In genomic region chr3:146778451-146778850, GRCm38 (mm10) we compare ENCODE assay signal across 21 mouse cellular contexts. TPM values are rescaled to one million over a fixed set of nuclear protein-coding genes. Genes with fewer than 3 reads are reported as not detected.
DNase-seq lines count a peak whose midpoint lies in the region; ATAC-seq and TF ChIP-seq lines count a peak whose summit lies in the region.
"Had no signal": no experiment of that assay in that cellular context is flagged by ENCODE, and none has a peak within 500 bp of the region (broad histone marks: within the 10 kb centered on the region; RNA-seq: fewer than 3 reads in every experiment).

No protein-coding gene starts in this region.

- peak overlapping the region; percentile 15; the same call in 1 of the 2 replicates for H3K27ac ChIP-seq in heart, adult 2 months
- H3K27ac ChIP-seq in heart, postnatal 0 days (ENCODE audit: low read depth) = no peak overlapping the region; the same call in 1 of the 2 replicates
- no peak overlapping the region; the same call in 1 of the 2 replicates for H3K27ac ChIP-seq in liver, postnatal 0 days (ENCODE audit: low read depth)
- H3K27ac ChIP-seq: embryonic facial prominence, embryonic 13.5 days; forebrain, embryonic 12.5 days; hindbrain, embryonic 12.5 days had no signal

- TF ChIP-seq POLR2A in heart, adult 2 months (IDR thresholded peaks at IDR 0.05; ENCODE audit: insufficient read depth, low read depth, low read length) = no peak

- WGBS in heart, adult 2 months = 54% methylated on average over 2 of the region's 2 CpGs
- WGBS in heart, postnatal 0 days = 58% methylated on average over 2 of the region's 2 CpGs
- 61% methylated on average over 2 of the region's 2 CpGs for WGBS in liver, postnatal 0 days (ENCODE audit: insufficient replicate concordance)

- no peak overlapping the region; the same call in 1 of the 2 replicates for H3K4me3 ChIP-seq in heart, adult 2 months
- H3K4me3 ChIP-seq in heart, postnatal 0 days (ENCODE audit: low read depth, low read length) = no peak overlapping the region
- H3K4me3 ChIP-seq in liver, postnatal 0 days (ENCODE audit: low read depth, low read length) = no peak overlapping the region
- H3K4me3 ChIP-seq: embryonic facial prominence, embryonic 13.5 days; forebrain, embryonic 12.5 days; heart, embryonic 12.5 days; hindbrain, embryonic 12.5 days had no signal

- no peak for TF ChIP-seq CTCF in heart, adult 2 months (IDR thresholded peaks at IDR 0.05)
- no peak for TF ChIP-seq CTCF in heart, postnatal 0 days (IDR thresholded peaks at IDR 0.05; ENCODE audit: low read depth)
- TF ChIP-seq CTCF in liver, postnatal 0 days (IDR thresholded peaks at IDR 0.05; ENCODE audit: low read depth) = no peak

- DNase-seq in heart, adult 2 months = no peak
- DNase-seq in heart, postnatal 25 days (ENCODE audit: low spot score) = no peak
- DNase-seq in heart, postnatal 0 days (ENCODE audit: low spot score) = no peak
- DNase-seq in heart, postnatal 14 days = no peak
- DNase-seq in liver, postnatal 0 days = no peak
- DNase-seq in liver = no peak
- DNase-seq in urinary bladder, adult 2 months (ENCODE audit: low spot score) = no peak
- DNase-seq: adrenal gland, postnatal 14 days; cerebellum, adult 18-20 months; cerebellum, adult 9-11 months; cerebellum, postnatal 36 days; gastrocnemius, postnatal 25 days; heart, postnatal 4 days had no signal

- peaks cover 6% of the 10 kb centered on the region for H3K79me2 ChIP-seq in heart, adult 2 months (replicated peaks; ENCODE audit: control insufficient read depth, insufficient read depth, low read length)

- H3K4me2 ChIP-seq in heart, postnatal 0 days (ENCODE audit: low read depth, low read length) = 0 out of 2 replicates have a peak overlapping the region, but pooled peaks have one; percentile 1
- no peak overlapping the region for H3K4me2 ChIP-seq in liver, postnatal 0 days (ENCODE audit: low read depth, low read length)
- H3K4me2 ChIP-seq: embryonic facial prominence, embryonic 13.5 days; forebrain, embryonic 12.5 days; heart, embryonic 12.5 days; hindbrain, embryonic 12.5 days had no signal

- intact Hi-C loops in heart, adult 2 months (cut with DNase I) = no loop called here
- intact Hi-C loops in heart, postnatal 25 days (cut with DNase I) = no loop called here
- intact Hi-C loops in heart, postnatal 14 days (cut with DNase I) = no loop called here

- H3K36me3 ChIP-seq in heart, adult 2 months (ENCODE audit: control insufficient read depth, insufficient read depth, low read length) = peaks cover 2% of the 10 kb centered on the region; the same call in 1 of the 2 replicates
- H3K36me3 ChIP-seq in heart, postnatal 0 days (replicated peaks; ENCODE audit: control insufficient read depth, insufficient read depth, low read length) = 0 out of 2 replicates have a peak, but pooled peaks cover 2% of the 10 kb centered on the region
- H3K36me3 ChIP-seq in liver, postnatal 0 days (replicated peaks; ENCODE audit: insufficient read depth, low read length) = no peaks in the 10 kb centered on the region
- H3K36me3 ChIP-seq: embryonic facial prominence, embryonic 13.5 days; forebrain, embryonic 12.5 days; heart, embryonic 12.5 days; hindbrain, embryonic 12.5 days had no signal

- H3K27me3 ChIP-seq in heart, adult 2 months (ENCODE audit: control insufficient read depth, insufficient read depth, low read length) = no peaks in the 10 kb centered on the region
- no peaks in the 10 kb centered on the region for H3K27me3 ChIP-seq in heart, postnatal 0 days (ENCODE audit: control insufficient read depth, insufficient read depth, low read length)
- H3K27me3 ChIP-seq in liver, postnatal 0 days (ENCODE audit: insufficient read depth, low read length) = no peaks in the 10 kb centered on the region
- H3K27me3 ChIP-seq: embryonic facial prominence, embryonic 13.5 days; forebrain, embryonic 12.5 days; heart, embryonic 12.5 days; hindbrain, embryonic 12.5 days had no signal

- peaks cover 10% of the 10 kb centered on the region for H3K4me1 ChIP-seq in heart, adult 2 months (ENCODE audit: control insufficient read depth, insufficient read depth, low read length)
- H3K4me1 ChIP-seq in heart, postnatal 0 days (ENCODE audit: control insufficient read depth, insufficient read depth) = peaks cover 23% of the 10 kb centered on the region
- H3K4me1 ChIP-seq in liver, postnatal 0 days (ENCODE audit: insufficient read depth) = peaks cover 13% of the 10 kb centered on the region; the same call in 1 of the 2 replicates

- ATAC-seq in heart, postnatal 0 days (ENCODE audit: insufficient read depth, low read depth) = no peak
- peak; percentile 41; the same call in 1 of the 2 replicates for ATAC-seq in liver, postnatal 0 days
- ATAC-seq: activated CD4-positive, CD25-positive, alpha-beta regulatory T cell, adult 4 months; forebrain, embryonic 16.5 days; hindbrain, embryonic 16.5 days; inflammation-experienced regulatory T-cells, adult 6 months had no signal

- TF ChIP-seq EP300 in heart, adult 2 months (IDR thresholded peaks at IDR 0.05; ENCODE audit: insufficient read depth, low read depth, low read length) = no peak
- no peak for TF ChIP-seq EP300 in heart, postnatal 0 days (IDR thresholded peaks at IDR 0.05; ENCODE audit: low read depth)
- no peak for TF ChIP-seq EP300 in liver, postnatal 0 days (IDR thresholded peaks at IDR 0.05; ENCODE audit: low read depth)

- no peaks in the 10 kb centered on the region for H3K9me3 ChIP-seq in heart, postnatal 0 days (replicated peaks; ENCODE audit: control insufficient read depth, low read length)
- H3K9me3 ChIP-seq in liver, postnatal 0 days (ENCODE audit: low read length) = no peaks in the 10 kb centered on the region
- H3K9me3 ChIP-seq: embryonic facial prominence, embryonic 13.5 days; forebrain, embryonic 12.5 days; heart, embryonic 12.5 days; hindbrain, embryonic 12.5 days had no signal

- no peak overlapping the region for H3K9ac ChIP-seq in heart, adult 2 months (ENCODE audit: low read depth, low read length)
- H3K9ac ChIP-seq in heart, postnatal 0 days (replicated peaks; ENCODE audit: low read depth, low read length) = no peak overlapping the region
- H3K9ac ChIP-seq in liver, postnatal 0 days (replicated peaks) = no peak overlapping the region
- H3K9ac ChIP-seq: embryonic facial prominence, embryonic 13.5 days; forebrain, embryonic 12.5 days; heart, embryonic 12.5 days; hindbrain, embryonic 12.5 days had no signal

RNA-seq across cellular contexts. Expression of gene Prkacb, which starts 34.3 kb away (rescaled TPM):
- total RNA-seq in heart, adult 2 months (2021) = 10 to 100 TPM; 57.4 to 58.9 TPM
- 19.8 and 30.4 TPM in 2 replicates for polyA plus RNA-seq in heart, adult 2 months (2012; rRNA removed)
- total RNA-seq in heart, postnatal 25 days (2021) = 10 to 100 TPM; 61.9 to 64.4 TPM
- 53.1 and 58.6 TPM in 2 replicates for total RNA-seq in heart, postnatal 0 days (2014; rRNA removed; ENCODE audit: low replicate concordance)
- polyA plus RNA-seq in heart, postnatal 0 days (2015; fragmentation: Nextera tagmentation; extraction: Ambion mirVana) = 38.0 and 41.7 TPM in 2 replicates
- total RNA-seq in heart, postnatal 14 days (2021) = 10 to 100 TPM; 62.5 to 68.3 TPM
- 14.1 and 15.4 TPM in 2 replicates for polyA plus RNA-seq in liver, postnatal 0 days (2015; fragmentation: Nextera tagmentation; extraction: Ambion mirVana)
- polyA plus RNA-seq in urinary bladder, adult 2 months (2012; rRNA removed) = 82.5 and 105 TPM in 2 replicates
